Mouse (Mus musculus) cerebellum, postnatal 4 days (tissue): ENCODE results near the gene Abhd17c.

ENCODE experiments used
- DNase-seq, 2 experiments: peaks; one replicate each; pipeline ENCODE4 v3.0.0; 2022; ENCODE audit warnings: low spot score in 2 of 2, mixed read lengths in 1 of 2

Gene Abhd17c

DNA sequence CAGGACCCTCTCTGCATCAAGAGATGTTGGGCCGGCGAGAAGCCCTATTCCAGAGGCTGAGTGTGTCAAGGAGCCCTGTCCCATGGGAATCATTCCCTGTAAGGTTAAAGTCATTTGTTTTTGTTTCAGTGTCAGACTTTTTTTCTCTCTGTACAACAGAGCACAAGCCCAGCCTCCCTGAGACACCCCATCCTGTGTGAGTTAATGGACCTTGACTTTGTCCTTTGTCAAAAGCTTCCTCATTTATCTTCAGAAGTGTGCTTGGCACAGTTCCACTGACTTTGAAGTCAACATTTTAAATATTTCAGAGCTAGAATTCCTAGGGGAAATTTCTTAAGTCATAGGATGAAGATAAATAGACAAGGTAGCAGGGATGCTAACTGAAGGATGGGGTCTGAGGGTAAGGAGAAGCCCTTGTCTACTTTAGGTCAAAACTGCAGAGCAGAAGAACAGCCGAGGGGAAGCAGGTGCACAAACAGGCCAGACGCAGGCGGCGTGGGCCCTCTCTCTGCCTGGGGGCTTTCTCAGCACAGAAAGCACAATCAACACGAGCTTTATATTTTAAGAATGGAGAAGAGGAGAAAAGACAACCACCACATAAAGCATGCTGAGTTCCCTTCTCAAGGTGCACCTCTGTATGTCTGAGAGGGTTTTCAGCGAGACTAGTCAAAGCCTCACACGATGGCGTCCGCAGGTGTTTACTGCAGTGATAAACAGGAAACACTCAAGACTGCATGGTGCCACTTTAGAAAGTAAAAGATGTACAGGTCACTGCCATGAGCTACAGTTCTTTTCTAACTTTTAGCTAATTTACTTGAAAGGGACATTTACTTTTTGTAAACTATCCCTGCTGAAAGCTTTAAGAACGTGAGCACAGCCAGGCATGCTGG is 32.2 kb downstream of the Abhd17c start:
- DNase-seq, result no peak

DNA sequence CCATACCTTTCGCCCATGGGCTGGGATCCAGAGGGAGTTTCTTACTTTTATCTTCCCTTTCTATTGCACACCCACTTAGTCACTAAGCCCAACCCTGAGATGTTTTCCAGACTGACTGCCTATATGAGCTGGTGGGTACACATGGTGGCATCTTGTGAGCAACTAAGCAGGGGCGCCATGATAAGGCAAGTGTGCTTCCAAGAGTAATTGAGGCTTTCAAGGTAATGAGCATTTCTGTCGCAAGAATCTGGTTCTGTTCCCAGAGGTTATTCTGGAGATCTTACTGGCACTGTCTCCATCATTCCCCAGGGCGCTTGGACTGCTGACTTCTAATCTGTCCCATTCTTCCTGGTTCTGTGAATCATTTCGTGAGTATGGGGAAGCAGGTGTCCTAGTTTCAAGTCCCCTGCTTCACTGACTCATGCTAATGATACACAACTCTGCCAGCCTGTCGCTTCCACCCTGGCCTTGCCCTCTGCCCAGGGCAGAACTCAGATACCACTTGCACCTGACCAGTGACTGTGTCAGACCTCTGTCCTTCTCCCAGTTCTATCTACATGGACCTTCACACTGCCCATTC is 34.1 kb downstream of the Abhd17c start:
- no peak for DNase-seq

DNA sequence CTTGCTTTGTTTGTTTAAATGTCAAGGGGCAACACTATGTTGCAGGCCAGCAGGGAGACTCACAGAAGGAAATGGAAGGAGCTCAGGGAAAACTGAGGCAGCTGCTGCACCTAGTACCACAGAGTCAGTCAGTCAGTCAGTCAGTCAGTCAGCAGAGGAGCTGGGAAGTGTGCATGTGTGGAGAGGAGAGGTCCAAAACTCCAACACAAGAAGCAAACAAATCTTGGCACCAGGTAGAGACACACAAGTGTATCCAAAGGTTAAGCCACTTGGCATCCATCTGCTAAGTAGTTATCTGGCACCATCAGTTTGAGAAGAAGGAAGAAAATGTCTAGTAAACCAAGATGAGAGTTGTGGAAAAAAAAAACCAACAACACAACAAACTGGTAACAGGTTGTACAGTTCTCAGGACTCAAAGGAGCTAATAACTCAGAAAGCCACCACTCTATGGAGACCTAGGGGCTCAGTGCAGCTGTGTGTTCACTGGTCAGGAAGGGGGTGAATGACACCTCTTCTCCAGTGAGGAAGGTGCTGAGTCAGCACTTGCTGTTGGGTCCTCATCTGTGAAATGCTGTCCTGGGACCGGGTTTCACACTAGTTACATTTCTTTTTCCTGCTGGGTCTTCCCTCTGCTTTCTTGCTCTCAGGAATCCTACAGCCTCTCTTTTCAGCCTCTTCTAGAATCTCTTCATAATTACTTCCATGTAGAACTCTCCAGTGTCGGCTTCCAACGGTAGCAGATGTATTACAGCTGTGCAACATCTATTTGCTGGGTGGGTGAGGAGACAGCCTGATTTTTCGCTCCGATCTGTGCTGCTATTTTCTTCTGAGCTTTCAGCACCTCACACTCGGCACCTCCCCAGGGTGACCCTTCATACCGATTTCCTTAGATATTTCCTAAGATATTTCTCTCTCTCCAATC is 34.8 kb downstream of the Abhd17c start:
- no peak for DNase-seq

DNA sequence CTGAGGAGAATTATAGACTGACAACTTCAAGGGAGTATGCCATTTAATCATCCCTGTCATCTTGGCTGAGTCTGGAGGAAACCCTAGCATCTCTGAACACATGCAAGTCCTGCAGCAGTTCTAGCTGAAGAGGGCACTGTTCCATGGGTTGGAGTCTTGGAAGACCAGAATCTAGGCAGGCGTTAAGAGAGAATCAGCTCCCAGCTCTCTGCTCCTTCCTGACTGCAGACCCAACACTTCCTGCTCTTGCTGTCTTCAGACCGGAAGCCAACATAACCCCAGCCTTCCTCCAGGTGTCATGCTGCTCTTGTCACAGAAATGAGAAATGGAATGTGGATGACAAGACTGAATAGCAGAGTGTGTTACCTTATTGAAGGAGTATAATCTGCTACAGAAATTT is 36.3 kb downstream of the Abhd17c start:
- no peak for DNase-seq

DNA sequence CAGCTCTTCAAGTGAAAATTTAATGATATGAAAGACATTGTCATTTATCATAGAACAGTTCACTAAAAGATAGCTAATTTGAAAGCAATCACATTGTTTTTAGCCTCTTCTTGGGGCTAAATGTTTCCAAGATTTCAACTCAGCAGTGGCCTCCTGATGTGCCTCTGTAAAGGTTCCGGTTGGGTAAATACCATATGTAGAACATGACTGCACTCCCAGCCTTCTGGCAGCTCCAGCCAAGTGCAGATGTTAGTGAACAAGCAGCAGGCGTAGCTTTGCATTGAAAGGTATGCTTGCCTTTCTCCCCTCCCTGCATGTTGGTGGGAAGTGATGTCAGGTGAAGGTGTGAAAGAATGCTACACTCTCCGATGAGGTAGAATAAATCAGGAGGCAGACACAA is 36.9 kb downstream of the Abhd17c start:
- no peak for DNase-seq

DNA sequence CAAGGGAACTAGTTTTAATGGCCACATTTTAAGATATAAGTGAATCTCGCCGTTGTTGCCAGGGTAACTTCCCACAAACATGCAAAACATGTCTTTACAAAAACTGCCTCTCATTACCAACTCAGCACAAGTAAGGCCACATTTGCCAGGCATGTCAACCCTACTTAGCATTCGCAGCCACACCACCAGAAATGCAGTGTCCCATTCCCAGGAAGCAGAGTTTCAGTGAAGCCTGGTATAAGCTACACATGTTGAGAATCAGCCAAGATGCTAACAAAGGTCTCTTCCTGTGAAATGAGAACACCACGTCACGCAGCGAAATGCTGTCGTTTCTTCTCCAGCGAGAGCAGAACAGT is 38.7 kb downstream of the Abhd17c start:
- DNase-seq, result no peak

DNA sequence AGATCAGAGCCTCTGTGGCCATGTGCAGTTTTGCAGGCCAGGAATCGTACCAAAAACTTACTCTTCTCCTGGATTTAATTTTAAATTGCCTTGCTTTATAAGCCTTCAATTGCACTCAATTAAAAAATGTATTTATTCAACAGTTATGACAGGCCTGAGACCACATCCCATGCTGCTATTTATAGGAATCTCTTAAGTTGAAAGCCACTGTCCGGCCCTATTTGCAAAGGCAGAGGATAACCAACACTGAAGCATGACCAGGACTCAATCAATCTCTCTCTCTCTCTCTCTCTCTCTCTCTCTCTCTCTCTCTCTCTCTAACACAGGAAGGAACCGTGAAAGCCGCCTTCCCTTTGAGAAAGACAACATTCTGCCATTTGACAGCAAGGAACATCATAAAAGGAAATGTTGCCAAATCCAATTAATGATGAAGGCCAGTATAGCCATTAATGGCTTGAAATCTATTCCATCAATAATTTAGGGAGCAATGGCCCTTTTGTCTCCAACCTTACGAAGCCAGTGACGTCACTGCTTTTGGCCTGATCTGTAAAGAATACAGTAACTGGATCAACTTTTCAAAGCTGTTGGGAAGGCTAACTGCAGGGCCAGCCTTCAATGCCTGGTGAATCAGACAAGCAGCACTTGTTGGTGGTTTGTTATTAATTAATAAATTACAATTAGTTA is 39.2 kb downstream of the Abhd17c start:
- DNase-seq, result no peak

DNA sequence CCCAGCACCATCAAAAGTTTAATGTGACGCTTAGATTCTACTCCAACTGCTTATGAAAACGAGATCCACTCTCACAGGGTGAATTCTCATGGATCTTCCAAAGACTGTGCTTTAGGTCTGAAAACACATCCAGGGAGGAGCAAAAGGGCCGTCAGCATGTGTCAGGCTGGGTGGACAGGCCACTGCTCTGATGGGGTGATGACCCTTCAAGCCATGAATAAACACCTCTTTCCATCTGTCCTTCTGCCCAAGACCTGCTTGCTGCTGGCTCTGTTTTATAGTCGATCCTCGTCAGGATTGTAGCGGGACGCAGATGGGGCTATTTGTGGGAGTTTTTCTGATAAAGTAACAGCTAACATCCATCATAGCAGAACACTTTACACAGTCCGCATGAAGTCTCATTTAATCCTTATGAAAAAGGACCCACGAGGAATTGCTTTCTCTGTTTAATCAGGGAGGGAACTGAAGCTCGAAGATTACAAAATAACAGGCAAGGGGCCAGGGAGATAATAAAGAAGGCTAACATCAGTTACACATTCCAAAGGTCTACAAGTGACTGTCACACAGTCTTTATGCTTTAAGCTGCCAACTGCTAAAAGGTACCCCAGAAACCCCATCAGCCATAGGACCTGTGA is 39.9 kb downstream of the Abhd17c start:
- no peak for DNase-seq

DNA sequence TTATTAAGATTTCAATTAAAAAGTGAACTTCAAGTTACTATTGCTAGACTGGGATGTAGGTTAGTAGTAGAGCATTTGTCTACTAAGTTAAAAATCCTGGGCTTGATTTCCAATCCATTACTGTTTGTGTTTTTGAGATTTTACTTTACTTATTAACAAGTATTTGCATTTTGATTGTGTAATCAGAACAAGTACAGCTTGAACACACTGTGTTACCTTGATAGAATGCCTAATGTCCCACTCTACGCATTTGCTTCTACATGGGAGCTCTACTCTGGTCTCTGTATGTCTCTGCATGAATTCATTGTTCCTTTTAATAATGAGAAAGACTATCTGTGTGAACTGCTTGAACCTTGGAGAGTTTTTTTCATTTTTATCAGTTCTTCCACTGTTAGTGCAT is 44.8 kb downstream of the Abhd17c start:
- DNase-seq, result no peak

DNA sequence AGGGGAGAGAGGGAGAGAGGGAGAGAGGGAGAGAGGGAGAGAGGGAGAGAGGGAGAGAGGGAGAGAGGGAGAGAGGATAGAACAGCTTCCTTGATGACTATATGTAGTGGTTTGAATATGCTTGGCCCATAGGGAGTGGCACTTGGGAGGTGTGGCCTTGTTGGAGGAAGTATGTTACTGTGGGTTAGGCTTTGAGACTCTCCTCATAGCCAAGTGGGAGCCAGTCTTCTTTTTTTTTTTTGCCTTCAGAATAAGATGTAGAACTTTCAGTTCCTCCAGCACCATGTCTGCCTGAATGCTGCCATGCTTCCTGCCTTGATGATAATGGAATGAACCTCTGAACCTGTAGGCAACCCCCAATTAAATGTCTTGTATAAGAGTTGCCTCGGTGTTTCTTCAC is 49.1 kb downstream of the Abhd17c start:
- no peak for DNase-seq

DNA sequence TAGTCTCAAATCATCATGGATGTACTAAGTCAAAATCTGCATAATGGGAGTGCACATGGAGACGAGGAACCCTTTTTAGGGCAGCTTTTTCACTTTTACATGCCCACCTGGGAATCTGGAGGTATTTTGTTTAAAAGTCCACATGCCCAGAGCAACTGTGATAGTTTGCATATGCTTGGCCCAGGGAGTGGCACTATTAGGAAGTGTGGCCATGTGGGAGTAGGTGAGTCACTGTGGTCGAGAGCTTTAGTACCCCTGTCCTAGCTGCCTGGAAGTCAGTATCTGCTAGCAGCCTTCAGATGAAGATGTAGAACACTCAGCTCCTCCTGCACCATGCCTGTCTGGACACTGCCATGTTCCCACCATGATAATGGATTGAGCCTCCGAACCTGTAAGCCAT is 51.0 kb downstream of the Abhd17c start:
- DNase-seq, result no peak

DNA sequence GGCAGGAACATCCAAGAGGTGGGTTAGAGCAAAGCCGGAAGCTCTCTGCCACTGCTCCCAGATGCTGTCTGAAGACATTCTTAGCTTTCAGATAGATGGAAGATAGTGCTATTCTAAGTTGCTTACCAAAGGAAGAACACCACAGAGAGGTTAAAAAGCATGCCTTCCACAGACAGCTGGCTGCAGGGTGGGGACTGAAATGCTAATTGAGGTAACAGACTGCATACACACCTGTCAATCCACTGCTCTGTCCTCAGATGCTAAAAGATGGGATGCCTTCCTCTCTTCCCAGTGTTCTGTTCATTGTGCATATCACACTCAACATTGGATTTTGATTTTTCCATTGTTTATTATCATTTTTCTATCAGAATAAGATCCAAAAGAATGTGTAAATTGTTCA is 53.6 kb downstream of the Abhd17c start:
- no peak for DNase-seq

DNA sequence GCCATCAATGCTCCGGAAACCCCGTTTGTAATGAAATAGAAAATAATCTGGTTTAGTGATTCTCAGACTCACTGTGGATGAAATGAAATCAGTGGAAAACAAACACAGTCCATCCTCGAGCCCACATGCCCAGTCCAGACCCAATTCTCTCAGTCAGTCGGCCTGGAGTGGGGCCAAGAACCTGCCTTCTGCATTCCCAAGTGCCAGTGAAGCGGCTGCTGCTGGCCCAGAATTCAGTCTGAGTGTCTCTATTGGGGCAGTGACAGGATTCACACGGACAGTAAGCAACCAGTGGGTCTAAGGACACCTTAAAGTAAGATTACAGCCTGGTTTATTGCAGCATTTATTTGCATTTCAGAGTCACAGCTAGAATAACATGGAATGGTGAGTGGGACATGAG is 55.2 kb downstream of the Abhd17c start:
- peak in 1 of 2 experiments; percentile 76 for DNase-seq

DNA sequence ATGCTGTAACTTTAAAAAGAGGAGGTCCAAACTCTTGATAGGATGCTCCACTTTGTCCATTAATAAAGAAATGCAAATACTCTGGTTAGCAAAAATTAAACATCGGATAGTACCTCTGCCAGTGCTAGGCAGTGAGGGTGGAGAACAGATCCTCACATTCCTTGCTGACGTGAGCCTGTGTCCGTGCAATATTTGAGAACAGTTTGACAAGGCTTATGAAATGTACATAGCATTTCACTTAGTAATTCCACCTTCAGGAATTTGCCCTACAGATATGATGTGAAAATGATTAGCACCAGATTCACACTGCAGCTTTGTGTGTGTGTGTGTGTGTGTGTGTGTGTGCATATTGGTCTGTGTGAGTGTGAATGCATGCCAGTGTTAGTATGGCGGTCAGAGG is 60.9 kb downstream of the Abhd17c start:
- no peak for DNase-seq

DNA sequence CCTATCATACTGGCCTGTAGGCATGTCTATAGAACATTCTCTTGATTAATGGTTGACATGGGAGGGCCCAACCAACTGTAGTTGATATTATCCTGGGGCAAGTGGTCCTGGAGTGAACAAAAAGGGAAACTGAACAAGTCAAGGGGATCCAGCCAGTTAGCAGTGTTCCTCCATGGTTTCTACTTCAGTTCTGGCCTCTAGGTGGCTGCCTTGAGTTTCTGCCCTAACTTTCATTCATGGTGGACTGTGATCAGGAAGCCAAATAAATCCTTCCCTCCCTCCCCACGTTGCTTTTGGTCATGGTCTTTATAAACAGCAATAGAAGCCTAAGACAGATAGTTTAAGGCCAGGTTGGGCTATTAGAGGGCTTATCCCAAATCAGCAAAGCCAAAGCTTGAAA is 61.9 kb downstream of the Abhd17c start:
- DNase-seq, result no peak

DNA sequence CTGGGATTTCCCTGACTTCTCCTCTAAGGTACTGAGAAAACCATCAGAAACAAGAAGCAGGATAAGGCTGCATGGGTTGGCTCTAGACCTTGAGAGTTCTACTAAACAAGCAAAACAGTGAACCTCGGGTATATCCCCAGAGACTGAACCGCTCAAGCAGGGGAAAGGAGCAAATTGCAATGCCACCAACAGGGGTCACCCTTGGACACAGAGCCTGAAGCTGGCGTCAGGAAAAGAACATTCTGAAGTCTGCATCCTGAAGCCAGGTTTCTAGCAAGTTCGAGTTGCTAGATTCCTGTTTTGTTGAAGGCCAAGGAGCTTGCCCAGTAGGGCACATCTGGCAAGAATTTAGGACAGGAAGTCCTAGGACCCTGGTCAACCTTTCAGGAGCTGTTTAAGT is 62.7 kb downstream of the Abhd17c start:
- peak; percentile 60 to 72 for DNase-seq

DNA sequence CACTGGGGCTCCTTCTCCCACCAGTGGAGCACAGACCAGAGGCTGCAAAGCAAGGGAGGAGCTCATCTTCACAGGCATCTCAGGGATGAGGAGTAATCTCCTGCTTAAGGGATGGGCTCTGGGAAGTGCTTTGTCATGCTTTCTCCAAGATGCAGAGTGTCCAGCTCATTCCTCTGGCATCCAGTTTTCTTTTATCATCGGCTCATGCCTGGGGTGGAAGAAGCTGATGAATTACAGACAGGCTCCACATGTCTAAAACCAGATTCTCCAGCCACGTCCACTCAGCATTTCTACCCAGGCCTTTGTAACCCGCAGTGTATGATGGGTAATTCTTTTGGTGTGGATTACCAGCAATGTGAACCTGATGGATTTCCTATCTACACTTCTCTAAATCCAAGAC is 63.5 kb downstream of the Abhd17c start:
- DNase-seq, result no peak

DNA sequence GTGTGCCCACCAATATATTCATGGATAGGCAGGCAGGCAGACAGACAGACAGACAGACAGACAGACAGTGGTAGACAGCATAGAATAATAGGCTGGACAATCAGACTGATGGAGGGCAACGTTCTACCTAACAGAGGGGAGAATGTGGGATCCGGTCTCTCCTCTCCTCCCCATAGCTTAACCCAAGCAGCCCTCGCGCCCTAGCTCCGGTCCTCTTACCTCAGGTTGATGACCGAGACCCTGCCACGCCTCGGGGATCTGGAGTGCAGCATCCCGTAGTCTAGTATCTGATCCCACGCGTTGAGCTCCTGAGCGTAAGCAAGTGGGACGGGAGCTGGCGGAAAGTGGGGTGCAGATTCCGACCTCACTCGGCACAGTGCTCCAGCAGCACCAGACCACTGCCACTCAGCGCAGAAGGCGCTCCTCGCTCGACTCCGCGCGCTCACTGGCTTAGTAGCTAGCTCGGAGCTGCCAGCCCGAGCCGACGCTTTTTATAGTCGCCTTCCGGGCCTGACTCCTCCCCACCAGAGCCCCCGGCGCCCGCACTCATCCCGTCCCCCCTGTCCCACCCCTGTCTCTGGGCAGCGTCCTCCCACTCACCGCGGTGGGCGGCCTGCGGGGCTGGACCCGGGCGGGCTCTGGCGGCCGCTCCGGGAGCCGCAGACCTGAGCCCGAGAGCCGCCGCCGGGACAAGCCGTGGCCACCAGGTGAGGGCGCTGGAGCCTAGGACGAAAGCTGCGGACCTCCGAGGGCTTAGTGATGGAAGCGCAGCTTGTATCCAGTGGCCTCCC is 65.5 kb downstream of the Abhd17c start, which contains the start of gene Cemip:
Gene Cemip (minus strand): TSS at position 464 of the 791 bp plus-strand sequence.
- DNase-seq, result peak; percentile 86 to 91

DNA sequence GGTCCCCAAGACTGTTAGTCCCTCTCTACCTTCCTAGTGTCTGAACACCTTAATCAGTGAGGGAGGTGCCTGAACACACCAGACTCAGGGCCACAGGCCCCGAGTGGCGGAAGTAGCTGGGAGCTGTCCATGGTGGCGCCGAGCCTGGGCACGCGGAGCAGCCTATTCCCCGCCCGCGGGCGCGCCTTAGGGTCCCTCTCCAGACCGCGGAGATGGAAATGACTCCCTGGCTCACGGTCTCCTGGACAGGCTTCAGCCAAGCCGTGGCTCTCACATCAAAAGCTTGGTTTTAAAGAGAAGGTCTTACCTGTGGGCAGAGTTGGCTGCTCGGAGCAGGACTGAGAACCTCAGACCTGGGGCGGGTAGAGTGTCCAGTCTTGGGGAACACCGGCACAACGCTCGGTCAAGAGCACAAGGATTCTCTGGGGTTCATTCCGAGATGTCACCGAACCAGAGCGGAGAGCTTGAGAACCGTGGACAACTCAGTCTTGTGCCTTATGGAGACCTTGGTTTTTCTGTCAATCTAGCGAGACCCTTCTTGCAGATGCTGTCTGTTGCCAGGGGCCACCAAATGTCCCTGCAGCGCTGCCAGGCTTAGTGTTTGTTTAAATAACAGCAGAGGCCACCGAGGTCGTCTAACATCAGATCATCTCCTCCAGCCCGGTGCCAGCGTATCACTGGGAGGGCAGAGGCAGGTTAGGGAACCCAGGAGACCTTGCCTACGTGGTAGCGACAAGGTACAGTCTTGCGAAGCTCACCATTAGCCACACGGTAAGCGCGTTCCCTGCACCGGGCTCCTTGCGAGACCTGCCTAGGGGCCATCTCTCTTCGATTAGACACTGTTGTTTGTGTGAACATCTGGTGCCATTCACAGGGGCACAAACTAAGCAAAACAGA is 66.4 kb downstream of the Abhd17c start:
- peak in 1 of 2 experiments; percentile 38 for DNase-seq
